Mouse (Mus musculus) testis, adult 2 months (tissue): Measurements from ENCODE around the gene Lrrc4. TPM values are rescaled to one million over a fixed set of nuclear protein-coding genes. Genes with fewer than 3 reads are reported as not detected.

Source experiments
- H3K27ac ChIP-seq: fragments of 200-500 bp; 2 replicates; pipeline ENCODE4 v1.5.1; 2012; ENCODE audit warnings: low read depth, low read length; ENCODE audit not compliant: control insufficient read depth, insufficient read depth
- H3K27me3 ChIP-seq: fragments of 200-500 bp; 2 replicates; pipeline ENCODE4 v1.6.1; 2012; ENCODE audit warnings: mild to moderate bottlenecking, low read length, moderate library complexity; ENCODE audit not compliant: control insufficient read depth, insufficient read depth
- H3K36me3 ChIP-seq: fragments of 200-500 bp; 2 replicates; pipeline ENCODE4 v1.6.1; 2012; ENCODE audit warnings: mild to moderate bottlenecking, low read length; ENCODE audit not compliant: control insufficient read depth, insufficient read depth
- H3K4me1 ChIP-seq: fragments of 200-500 bp; 2 replicates; pipeline ENCODE4 v1.6.1; 2012; ENCODE audit warnings: low read length; ENCODE audit not compliant: control insufficient read depth, insufficient read depth
- H3K4me3 ChIP-seq: fragments of 200-500 bp; 2 replicates; pipeline ENCODE4 v1.5.1; 2012; ENCODE audit warnings: low read depth, mild to moderate bottlenecking, low read length, moderate library complexity, mixed read lengths; ENCODE audit not compliant: control insufficient read depth
- CTCF ChIP-seq: fragments of 200-500 bp; IDR thresholded peaks from 2 replicates; pipeline ENCODE4 v1.5.1; 2012; ENCODE audit warnings: low read depth, mild to moderate bottlenecking, inconsistent platforms, low read length, moderate library complexity; ENCODE audit not compliant: control insufficient read depth, insufficient read depth, insufficient replicate concordance
- POLR2A ChIP-seq: fragments of 200-500 bp; IDR thresholded peaks from 2 replicates; pipeline ENCODE4 v1.6.1; 2012; ENCODE audit warnings: low read depth, mild to moderate bottlenecking, inconsistent platforms, low read length, moderate library complexity; ENCODE audit not compliant: control insufficient read depth
- polyA plus RNA-seq: library from polyadenylated mRNA; depleted of rRNA; stranded (reverse); fragments of >200 nt; gene quantifications from 2 replicates; pipeline ENCODE4 v1.2.3, GENCODE M21; 2012; rRNA removed

Lrrc4 gene
- polyA plus RNA-seq, 1 experiment, result 3.0 TPM

- H3K27ac ChIP-seq, result no peak overlapping the region
- H3K36me3 ChIP-seq, result no peaks in the 10 kb centered on the region
- no peaks in the 10 kb centered on the region; the same call in 1 of the 2 replicates for H3K4me1 ChIP-seq
- TF ChIP-seq POLR2A, result no peak
- TF ChIP-seq CTCF, result no peak
- H3K27me3 ChIP-seq, result no peaks in the 10 kb centered on the region
- H3K4me3 ChIP-seq, result no peak overlapping the region
These were observed 218.1 kb downstream of the Lrrc4 start for GRCm38 (mm10) chr6:28613441-28613840.

Other genes starting within 250 kb of the Lrrc4 start
- gene Lep, start 228.5 kb upstream of the Lrrc4 start, polyA plus RNA-seq, result 0.99 and 1.0 TPM in 2 replicates